Mouse (Mus musculus): Measurements from ENCODE around the gene Ecm1. TPM values are rescaled to one million over a fixed set of nuclear protein-coding genes. Genes with fewer than 3 reads are reported as not detected.

Ecm1 gene
- polyA plus RNA-seq, 1 experiment: 13.4 TPM

- TF ChIP-seq GATA1 (IDR thresholded peaks at IDR 0.05; ENCODE audit: low read length): no peak
Measured at GRCm38 (mm10) chr3:95703276-95703675, 36.1 kb downstream of the Ecm1 start.

- TF ChIP-seq GATA1 (IDR thresholded peaks at IDR 0.05; ENCODE audit: low read length): no peak
Measured at GRCm38 (mm10) chr3:95701877-95702540, 37.4 kb downstream of the Ecm1 start.

- TF ChIP-seq GATA1 (IDR thresholded peaks at IDR 0.05; ENCODE audit: low read length): no peak
Measured at GRCm38 (mm10) chr3:95701085-95701484, 38.3 kb downstream of the Ecm1 start.

DNA sequence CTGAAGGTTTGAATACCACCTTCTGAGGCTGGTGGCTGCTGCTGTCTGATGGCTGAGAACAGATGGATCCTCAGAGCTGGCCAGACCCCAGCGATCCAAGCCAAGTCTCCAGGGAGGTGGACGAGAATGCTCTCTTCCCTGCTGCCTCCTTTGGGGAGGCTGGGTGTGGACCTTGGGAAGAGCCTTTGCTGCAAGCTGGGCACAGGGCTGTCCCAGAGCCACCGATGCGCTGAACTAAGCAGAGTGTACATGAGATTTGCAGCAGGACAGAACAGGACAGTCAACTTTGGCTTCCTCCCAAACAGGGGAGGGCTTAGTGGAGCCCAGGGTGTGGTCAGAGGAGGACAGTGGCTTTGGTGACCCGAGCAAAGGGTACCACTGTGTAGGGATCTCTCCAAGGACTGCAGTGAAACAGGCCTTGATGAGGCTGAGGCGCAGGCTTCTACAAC is 39.1 kb downstream of the Ecm1 start:
- TF ChIP-seq GATA1 (IDR thresholded peaks at IDR 0.05; ENCODE audit: low read length): no peak

DNA sequence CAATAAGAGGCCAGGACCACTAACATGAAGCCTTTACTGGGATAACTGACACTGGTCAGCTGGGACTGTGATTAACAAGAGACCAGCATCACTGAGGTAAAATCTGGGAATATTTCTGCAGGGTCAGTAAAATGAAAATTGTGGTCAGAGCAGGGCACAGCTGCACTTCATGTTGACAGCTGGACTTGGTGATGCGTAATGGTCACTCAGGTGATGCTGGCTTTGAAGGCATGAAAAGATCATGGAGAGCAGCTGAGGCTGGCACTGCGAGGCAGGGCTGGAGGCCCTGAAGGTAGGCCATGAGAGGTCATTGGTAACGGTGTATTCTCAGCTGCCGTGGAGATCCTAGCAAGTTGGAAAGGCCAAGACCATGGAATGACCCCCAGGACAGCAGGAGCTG is 41.1 kb downstream of the Ecm1 start:
- no peak for TF ChIP-seq GATA1 (IDR thresholded peaks at IDR 0.05; ENCODE audit: low read length)

- no peak for TF ChIP-seq GATA1 (IDR thresholded peaks at IDR 0.05; ENCODE audit: low read length)
Measured at GRCm38 (mm10) chr3:95696360-95696759, 43.0 kb downstream of the Ecm1 start.

DNA sequence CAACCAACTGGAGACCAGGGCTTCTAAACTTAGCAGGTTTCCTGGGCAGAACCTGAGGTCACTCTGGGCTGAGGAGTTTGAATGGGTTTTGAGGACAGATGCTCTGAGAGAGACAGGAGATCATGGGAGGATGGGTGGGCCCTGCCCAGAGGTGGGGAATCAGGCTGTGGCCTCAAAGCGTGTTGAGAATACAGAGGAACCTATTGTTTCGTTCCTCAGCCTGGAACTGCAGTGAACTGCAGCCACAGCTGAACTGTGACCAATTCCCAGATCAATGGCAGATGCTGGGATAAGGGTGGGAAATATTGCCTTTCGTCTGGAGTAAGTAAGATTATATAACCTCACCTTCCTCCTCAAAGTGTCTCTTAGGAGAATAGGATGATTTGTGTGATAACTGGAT is 43.6 kb downstream of the Ecm1 start:
- no peak for TF ChIP-seq GATA1 (IDR thresholded peaks at IDR 0.05; ENCODE audit: low read length)

DNA sequence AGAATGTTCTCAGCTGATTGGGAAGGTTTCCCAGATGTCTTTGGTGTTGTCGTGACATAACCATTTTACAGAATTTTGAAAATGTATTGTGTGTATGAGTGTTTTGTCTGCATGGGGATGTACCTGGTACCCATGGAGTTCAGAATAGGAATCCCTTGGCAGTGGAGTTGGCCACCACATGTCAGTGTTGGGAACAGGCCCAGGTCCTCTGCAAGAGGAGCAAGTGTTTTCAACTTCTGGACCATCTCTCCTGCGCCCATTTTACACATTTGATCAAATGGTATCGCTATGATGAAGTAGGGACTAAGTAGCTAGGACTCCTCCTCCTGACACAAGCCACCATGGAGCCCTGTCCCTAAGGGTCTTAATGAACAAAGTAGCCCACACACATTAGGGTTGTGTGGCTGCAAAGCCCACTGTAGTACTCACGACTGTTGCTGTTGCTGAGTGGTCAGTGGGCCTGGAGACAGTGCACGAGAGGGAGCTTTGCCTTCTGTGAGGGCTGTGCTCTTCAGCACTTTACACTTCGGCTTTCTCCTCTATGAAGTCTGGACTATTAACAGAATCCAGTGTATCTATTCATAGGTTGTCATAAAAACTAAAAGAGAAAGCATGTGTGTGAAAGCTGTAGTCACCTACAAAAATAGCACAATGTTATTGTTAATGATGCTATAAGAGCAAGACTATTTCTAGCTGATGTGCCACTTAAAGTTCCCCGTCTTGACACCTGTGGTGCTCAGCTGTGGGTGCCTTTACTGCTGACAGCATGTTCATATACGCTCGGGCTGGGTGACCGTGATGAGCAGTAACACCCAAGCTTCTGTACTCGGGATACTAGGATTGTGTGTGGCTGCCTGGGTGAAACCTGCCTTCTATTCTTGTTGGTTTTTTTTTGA is 44.3 kb downstream of the Ecm1 start:
- no peak for TF ChIP-seq GATA1 (IDR thresholded peaks at IDR 0.05; ENCODE audit: low read length)

DNA sequence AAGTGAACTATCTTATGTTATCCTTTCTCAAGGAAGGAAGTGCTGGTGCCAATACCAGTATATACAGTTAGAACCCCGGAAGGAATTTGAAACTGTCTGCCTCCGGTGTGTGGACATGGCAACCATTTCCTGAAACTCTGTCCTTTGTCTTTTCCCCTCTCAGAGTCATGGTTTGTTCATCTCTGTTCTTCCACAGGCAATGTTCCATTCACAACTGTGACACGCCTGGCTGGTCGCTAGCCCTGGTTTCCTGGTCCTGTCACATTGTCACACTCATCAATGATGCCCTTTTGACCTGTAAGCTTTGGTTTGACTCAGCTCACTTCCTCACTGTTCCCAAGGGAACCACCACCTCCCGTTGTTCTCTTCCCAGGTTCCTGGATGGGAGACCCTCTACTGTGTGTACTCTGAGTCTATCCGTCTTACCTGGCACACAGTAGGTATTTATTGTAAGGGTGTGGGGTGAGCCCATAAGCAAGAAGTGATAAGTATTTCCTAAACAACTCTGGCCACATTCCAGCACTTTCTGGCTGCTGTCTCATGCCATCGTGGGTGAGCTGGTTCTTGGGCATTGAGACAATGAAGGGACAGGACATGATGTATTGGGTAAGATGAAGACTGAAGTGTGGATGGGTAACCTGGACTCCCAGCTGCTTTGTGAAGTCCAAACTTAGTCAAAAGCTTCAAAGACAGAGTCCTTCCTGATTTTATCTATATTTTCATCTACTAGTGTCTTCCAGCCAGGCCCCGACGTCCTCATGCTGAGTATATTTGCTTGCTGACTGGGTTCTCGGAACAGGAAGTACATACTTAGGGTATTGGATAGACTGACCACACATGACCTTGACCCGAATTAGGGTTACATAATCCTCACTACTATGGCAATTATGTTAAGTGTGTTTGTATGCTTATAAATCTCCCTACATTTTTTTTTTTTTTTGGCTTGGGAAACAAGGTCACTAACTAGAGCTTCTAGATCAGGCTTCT is 45.3 kb downstream of the Ecm1 start:
- TF ChIP-seq GATA1 (IDR thresholded peaks at IDR 0.05; ENCODE audit: low read length): no peak

DNA sequence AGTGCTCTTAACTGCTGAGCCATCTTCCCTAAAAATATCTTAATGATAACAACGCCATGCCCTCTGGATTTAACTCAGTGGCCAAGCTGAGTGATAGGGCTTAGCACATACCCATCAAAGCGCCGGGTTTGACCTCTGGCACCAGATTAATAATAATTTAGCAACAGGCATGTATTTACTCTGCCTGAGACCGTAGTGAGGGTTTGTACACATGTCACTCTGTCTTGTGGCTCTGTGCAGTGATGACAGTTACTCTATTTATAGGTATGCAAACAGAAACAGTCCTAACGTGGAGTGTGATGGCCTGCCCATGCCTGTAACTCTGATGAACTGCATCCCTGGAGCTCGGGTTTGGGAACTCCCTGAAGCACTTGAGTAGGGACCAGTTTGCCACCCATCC is 46.7 kb downstream of the Ecm1 start:
- TF ChIP-seq GATA1 (IDR thresholded peaks at IDR 0.05; ENCODE audit: low read length): no peak

DNA sequence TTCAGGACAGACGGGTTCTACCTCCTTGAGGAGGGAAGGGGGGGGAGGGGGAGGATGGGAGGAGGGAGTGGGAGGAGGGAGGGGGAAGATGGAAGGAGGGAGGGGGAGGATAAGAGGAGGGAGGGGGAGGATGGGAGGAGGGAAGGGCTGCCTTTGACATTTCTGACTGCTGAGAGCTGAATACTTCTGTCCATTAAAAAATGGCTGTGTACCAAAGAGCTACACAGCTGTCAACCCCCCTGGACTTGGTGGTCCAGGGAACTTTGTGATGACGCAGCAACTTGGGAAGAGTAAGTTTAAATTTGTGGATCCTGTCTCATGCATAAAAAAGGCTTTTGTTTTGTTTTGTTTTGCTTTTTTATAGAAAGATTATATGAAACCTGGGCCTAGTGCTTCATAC is 49.4 kb downstream of the Ecm1 start:
- no peak for TF ChIP-seq GATA1 (IDR thresholded peaks at IDR 0.05; ENCODE audit: low read length)

- TF ChIP-seq GATA1 (IDR thresholded peaks at IDR 0.05; ENCODE audit: low read length): no peak
Measured at GRCm38 (mm10) chr3:95689171-95689915, 50.0 kb downstream of the Ecm1 start.

- no peak for TF ChIP-seq GATA1 (IDR thresholded peaks at IDR 0.05; ENCODE audit: low read length)
Measured at GRCm38 (mm10) chr3:95687524-95688421, 51.6 kb downstream of the Ecm1 start, which contains the start of gene Adamtsl4. Gene Adamtsl4 (minus strand): TSS chr3:95687917.

DNA sequence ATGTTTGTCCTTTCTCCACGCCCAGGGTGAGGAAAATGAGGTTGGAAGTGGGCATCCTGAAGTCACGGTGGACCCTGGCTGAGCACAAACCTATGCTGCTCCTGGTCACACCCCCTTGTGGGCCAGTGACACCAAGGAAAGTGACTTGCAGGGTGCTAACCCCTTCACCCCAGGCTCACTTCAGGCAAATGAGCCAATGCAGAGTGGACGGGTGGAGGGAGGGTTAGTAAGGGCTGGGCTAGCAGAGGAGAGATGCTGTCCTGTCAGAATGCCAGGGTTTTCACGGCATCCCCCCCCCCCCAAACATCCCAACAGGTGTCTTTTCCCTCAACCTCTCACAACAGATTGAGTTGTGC is 52.2 kb downstream of the Ecm1 start:
- TF ChIP-seq GATA1 (IDR thresholded peaks at IDR 0.05; ENCODE audit: low read length): no peak

Measured in G1E-ER4 (cell line).